Mouse (Mus musculus) ES-E14 (cell line): ENCODE results near the gene S100a10. TPM values are rescaled to one million over a fixed set of nuclear protein-coding genes. Genes with fewer than 3 reads are reported as not detected.
A peak's percentile ranks its signal among the peaks of the same experiment; 100 is the strongest.

ENCODE experiments used
- DNase-seq: peaks from one replicate; pipeline ENCODE4 v3.0.0-alpha.2; 2013; ENCODE audit warnings: low read depth, low spot score
- H3K27ac ChIP-seq: 2 replicates; pipeline ENCODE4 v1.5.1; 2012; ENCODE audit warnings: low read depth, mild to moderate bottlenecking, low read length, moderate library complexity, mixed read lengths; ENCODE audit not compliant: poor library complexity, insufficient read depth, severe bottlenecking
- H3K36me3 ChIP-seq: 2 replicates; pipeline ENCODE4 v1.6.1; 2012; ENCODE audit warnings: mild to moderate bottlenecking, low read length, moderate library complexity, mixed read lengths; ENCODE audit not compliant: control insufficient read depth, poor library complexity, insufficient read depth, severe bottlenecking
- H3K4me1 ChIP-seq, 2 experiments: fragments of 150-350 bp in 1 of 2; sonication (generic) in 1 of 2; 2 replicates each; pipeline ENCODE4 v1.6.1; 2012; ENCODE audit warnings: low read length in 2 of 2, mild to moderate bottlenecking in 1 of 2, mixed read lengths in 1 of 2; ENCODE audit not compliant: control insufficient read depth in 2 of 2, insufficient read depth in 2 of 2, poor library complexity in 1 of 2
- H3K4me3 ChIP-seq, 2 experiments: fragments of 150-350 bp in 1 of 2; sonication (generic) in 1 of 2; 2 replicates each; pipeline ENCODE4 v1.5.1; 2012; ENCODE audit warnings: low read length in 2 of 2, low read depth in 1 of 2, mild to moderate bottlenecking in 1 of 2, mixed read lengths in 1 of 2; ENCODE audit not compliant: insufficient read depth in 1 of 2, poor library complexity in 1 of 2, severe bottlenecking in 1 of 2
- H3K9ac ChIP-seq: 2 replicates; pipeline ENCODE4 v1.6.1; 2012; ENCODE audit warnings: low read depth, mild to moderate bottlenecking, low read length, mixed read lengths; ENCODE audit not compliant: poor library complexity, insufficient read depth, severe bottlenecking
- H3K9me3 ChIP-seq: fragments of 150-350 bp; sonication (generic); 2 replicates; pipeline ENCODE4 v1.6.1; 2012; ENCODE audit warnings: low read depth, mild to moderate bottlenecking, low read length; ENCODE audit not compliant: control insufficient read depth, insufficient read depth
- CHD2 ChIP-seq: IDR thresholded peaks from 2 replicates; pipeline ENCODE4 v1.6.1; 2014; ENCODE audit warnings: mild to moderate bottlenecking, low read depth, low read length, inconsistent platforms
- HCFC1 ChIP-seq: IDR thresholded peaks from 2 replicates; pipeline ENCODE4 v1.6.1; 2012; ENCODE audit warnings: low read length, inconsistent platforms, borderline replicate concordance; ENCODE audit not compliant: insufficient read depth
- MAFK ChIP-seq: IDR thresholded peaks from 2 replicates; pipeline ENCODE4 v1.6.1; 2014; ENCODE audit warnings: mild to moderate bottlenecking, low read depth, low read length, inconsistent platforms; ENCODE audit not compliant: insufficient read depth
- ZC3H11A ChIP-seq: IDR thresholded peaks from 2 replicates; pipeline ENCODE4 v1.6.1; 2012; ENCODE audit warnings: low read depth, mild to moderate bottlenecking, inconsistent platforms, low read length, borderline replicate concordance
- ZNF384 ChIP-seq: IDR thresholded peaks from 2 replicates; pipeline ENCODE4 v1.6.1; 2012; ENCODE audit warnings: low read depth, low read length, inconsistent platforms
- in situ Hi-C, 2 experiments: fragments of 600-800 bp; cut with MboI; formaldehyde crosslinking; loops; one replicate each; pipeline ENCODE4 v1.15.1; 2025; ENCODE audit warnings: low sequenced_read_pairs in 2 of 2, inconsistent platforms in 1 of 2; ENCODE audit not compliant: unreplicated experiment in 2 of 2
- total RNA-seq: library from RNA; depleted of rRNA; stranded (reverse); fragments of 300-350 nt; gene quantifications from 2 replicates; pipeline ENCODE4 v1.2.3, GENCODE M21; 2012

Gene S100a10
- total RNA-seq, 1 experiment: 388 TPM

- Histone ChIP-seq H3K4me1 (no peaks in the 10 kb centered on the region; a peak in 1 of 4 replicates), H3K4me3 (no peak overlapping the region), H3K27ac (no peak overlapping the region), H3K9me3 (no peaks in the 10 kb centered on the region), H3K9ac (no peak overlapping the region), H3K36me3 (no peaks in the 10 kb centered on the region)
- in situ Hi-C loops: loop anchor here (10.0 kb wide), 1 partner anchor 58 kb away; no protein-coding TSS in a partner anchor
- peak; percentile 87 for DNase-seq
- TF ChIP-seq MAFK (no peak), CHD2 (no peak), ZC3H11A (peak; percentile 92)
These were observed 7.7 kb upstream of the S100a10 start for GRCm38 (mm10) chr3:93547099-93547648.

DNA sequence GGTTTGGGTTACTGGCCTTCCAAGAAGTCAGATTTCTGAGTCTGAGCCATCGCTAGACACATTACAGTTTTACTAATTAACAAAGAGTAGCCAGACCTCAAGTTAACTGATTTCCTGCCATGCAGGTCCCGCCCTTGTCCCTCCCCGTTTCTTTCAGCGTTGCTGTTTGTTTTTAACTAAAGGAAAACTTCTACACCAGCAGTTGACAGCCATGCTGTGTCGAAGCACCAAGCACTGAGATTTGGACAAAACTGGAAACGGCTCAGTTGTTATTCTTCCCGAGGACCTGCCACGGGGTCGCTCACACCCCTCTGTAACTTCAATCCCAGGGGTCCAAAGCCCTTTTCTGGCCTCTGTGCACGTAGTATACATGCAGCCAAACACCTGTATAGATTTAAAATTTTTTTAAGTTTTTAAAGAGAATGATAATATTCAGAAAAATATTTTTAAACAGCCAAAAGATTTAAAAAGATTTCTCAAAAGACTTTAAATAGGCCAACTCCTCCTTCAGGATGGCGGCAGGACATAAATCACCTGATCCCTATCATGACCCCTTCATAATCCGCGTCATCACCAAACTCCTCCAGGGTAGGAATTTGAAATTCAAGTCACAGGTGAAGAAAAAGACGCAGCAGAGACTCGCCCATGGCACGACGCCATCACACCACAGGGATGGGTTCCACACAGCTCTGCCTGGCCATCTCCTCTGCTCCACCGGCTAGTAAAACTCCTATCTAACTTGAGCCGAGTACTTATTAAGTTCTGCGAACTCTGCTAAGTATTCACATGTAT is 6.9 kb upstream of the S100a10 start:
- Histone ChIP-seq H3K36me3 (no peaks in the 10 kb centered on the region), H3K4me3 (no peak overlapping the region), H3K9ac (no peak overlapping the region), H3K9me3 (no peaks in the 10 kb centered on the region), H3K4me1 (no peaks in the 10 kb centered on the region; a peak in 1 of 4 replicates), H3K27ac (no peak overlapping the region)
- no peak for DNase-seq
- TF ChIP-seq CHD2 (no peak), MAFK (no peak), ZNF384 (no peak), HCFC1 (no peak), ZC3H11A (no peak)
- in situ Hi-C loops: loop anchor here (10.0 kb wide), 1 partner anchor 57 kb away; no protein-coding TSS in a partner anchor

GRCm38 (mm10) chr3:93548541-93549266 is 6.2 kb upstream of the S100a10 start:
- in situ Hi-C loops: loop anchor here (10.0 kb wide), 1 partner anchor 56 kb away; no protein-coding TSS in a partner anchor
- Histone ChIP-seq H3K4me3 (no peak overlapping the region), H3K4me1 (no peaks in the 10 kb centered on the region; a peak in 1 of 4 replicates), H3K27ac (no peak overlapping the region), H3K9ac (no peak overlapping the region), H3K36me3 (no peaks in the 10 kb centered on the region), H3K9me3 (no peaks in the 10 kb centered on the region)
- no peak for DNase-seq
- TF ChIP-seq MAFK: no peak
- no peak for TF ChIP-seq HCFC1
- TF ChIP-seq CHD2: no peak
- no peak for TF ChIP-seq ZNF384
- no peak for TF ChIP-seq ZC3H11A

DNA sequence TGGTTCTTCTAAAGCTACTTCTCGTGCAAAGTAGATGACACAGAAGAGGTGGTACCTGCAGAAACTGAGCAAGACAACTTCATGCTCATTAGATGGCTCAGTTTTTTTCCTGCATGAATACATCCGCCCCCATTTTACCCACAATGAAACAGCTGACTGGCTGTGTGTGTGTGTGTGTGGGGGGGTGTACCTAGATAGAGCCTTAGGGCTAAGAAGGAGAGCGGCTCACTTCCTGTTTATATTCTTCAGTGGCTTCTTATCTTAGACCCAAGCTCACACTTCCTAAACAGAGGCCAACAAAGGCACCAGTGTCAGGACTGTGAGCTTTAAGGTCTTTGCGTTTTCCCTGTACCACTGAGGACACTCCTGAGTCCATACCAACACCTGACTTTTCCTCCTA is 4.9 kb upstream of the S100a10 start:
- in situ Hi-C loops: loop anchor here (10.0 kb wide), 1 partner anchor 55 kb away; no protein-coding TSS in a partner anchor
- Histone ChIP-seq H3K27ac (no peak overlapping the region), H3K9ac (no peak overlapping the region), H3K4me1 (peaks cover 0 to 2% of the 10 kb centered on the region in 2 experiments; a peak in 1 of 4 replicates), H3K36me3 (no peaks in the 10 kb centered on the region), H3K9me3 (no peaks in the 10 kb centered on the region), H3K4me3 (no peak overlapping the region)
- no peak for DNase-seq
- TF ChIP-seq HCFC1 (no peak), ZC3H11A (no peak)
